Mouse (Mus musculus): ENCODE data around the gene Slc26a5.

The Slc26a5 gene

DNA sequence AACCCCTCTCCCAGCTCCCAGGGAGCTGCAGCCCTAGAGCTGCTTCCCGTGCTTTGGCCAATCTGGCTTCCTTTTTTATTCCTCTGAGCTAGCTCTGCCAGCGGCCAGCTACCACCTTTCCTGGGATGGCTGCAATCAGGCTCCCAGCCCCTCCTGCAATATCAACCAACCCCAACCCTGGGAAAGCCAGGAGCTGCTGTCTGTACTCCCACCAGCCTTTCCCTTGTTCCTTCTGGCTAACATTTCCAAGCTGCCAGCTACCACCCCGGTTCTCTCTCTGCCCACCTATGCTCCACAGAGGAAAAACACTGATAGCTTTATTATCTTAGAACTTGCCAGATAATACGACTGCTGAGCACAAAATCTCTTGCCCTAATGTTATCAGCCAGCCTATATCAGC lies 60.6 kb downstream of the Slc26a5 start:
- no peak for DNase-seq

DNA sequence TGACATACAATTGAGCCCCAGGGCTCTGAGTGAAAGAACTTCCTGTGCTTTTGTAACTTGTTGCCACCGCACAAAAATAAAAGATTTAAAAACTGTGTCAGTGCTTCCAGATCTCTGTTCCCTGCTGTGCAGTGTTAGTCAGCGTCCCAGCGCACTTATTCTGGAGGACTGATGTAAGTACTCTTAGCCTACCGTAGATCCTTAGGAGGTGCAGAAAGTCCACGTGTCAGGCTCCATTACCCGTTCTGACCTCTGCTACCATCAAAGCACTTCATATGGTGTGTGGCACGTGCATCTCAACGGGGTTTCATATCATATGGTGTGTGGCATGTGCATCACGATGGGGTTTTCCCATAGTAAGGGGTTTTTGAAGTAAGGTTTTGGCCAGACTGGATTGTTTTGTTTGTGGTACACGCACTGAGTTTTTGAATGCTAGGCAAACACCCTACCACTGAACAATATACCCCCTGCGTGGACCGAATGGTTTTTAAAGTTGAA lies 61.7 kb downstream of the Slc26a5 start:
- no peak for DNase-seq

DNA sequence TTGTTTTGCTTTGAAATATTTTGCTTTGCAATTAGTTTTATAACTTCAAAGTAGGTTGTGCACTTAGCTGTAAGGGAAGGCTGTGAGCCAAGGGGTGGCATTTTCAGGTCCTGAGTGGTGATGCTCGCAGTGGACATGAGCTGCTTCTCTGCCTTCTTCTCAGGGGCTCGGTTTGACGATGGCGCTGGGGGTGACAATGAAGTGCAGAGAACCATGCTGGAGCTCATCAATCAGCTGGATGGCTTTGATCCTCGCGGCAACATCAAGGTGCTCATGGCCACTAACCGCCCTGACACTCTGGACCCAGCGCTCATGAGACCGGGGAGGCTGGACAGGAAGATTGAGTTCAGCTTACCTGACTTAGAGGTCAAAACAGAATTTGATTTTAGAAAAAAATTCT lies 62.5 kb downstream of the Slc26a5 start:
- DNase-seq, result no peak

DNA sequence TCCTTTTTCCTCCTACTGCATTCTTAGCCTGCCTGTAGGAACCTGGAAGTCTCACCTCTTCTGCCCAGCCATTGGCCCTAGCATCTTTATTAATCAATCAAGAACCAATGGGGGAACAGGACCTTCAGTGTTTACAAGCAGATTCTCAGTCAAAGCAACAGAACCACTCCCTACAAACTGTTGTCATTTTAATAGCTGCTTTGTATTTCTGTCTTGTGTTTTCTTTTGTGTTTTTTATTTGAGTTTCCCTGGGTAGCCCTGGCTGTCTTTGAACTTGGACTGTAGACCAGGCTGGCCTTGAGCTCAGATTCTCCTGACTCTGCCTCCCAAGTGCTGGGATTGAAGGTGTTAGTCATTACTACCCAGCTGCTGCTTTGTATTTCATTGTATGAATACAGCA lies 73.2 kb downstream of the Slc26a5 start:
- no peak for DNase-seq

DNA sequence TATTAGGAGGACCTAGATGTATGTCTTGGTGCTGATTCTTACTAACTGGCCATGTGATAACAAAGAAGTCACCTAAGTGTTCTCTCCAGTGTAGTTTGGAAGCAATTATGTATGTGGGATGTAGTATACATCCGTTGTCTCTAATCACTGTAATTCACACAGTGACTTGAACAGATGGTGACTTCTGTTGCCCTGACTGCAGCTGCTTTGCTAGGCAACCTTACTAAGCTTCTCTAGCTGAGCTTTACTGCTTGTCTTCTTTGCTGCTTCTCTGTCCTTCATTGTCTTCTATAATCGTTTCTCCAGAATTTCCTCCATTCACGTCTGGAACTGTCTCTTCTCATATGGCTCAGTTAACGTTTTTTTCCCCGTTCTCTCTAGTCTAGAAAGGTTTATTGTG lies 76.3 kb downstream of the Slc26a5 start:
- peak; percentile 15 for DNase-seq

DNA sequence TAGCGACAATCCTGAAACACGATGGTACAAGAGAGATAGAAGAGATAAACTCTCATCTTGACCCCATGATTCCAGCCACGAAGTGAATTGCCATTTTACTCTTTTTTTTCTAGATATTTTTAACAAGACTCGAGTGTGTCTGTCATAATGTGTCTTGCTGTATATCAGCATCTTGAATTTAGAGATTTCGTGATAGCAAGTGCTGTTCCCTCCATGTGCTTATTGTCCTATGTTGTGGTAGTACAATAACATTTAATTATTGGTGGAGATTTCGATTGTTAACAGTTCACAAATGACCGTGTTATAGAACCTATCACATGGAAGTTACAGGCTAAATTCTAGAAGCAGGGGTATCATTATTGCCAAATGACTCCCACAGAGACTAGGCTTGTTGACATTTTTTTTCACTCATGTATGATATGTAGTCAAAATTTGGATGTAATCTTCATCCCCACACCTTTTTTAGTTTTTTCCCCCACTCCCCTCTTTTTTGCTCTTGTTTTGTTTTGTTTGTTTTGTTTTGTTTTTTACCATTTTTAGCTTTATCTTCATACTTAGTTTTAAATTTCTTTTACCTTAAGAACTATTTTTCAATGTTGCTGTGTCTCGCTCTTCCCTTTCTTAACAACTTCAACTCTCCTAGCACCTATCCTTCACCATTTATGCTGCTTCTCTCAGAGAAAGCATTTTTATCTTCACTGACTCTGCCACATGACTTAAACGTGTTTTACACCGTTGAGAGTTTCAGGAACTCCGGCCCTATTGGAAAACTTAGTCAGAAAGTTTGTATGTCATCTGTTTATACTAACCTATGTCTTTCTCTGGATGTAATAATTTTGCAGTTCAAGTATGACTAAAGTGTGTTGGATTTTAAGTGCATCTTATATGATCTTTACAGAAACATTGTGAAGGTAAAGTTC lies 78.0 kb downstream of the Slc26a5 start:
- DNase-seq, result no peak

DNA sequence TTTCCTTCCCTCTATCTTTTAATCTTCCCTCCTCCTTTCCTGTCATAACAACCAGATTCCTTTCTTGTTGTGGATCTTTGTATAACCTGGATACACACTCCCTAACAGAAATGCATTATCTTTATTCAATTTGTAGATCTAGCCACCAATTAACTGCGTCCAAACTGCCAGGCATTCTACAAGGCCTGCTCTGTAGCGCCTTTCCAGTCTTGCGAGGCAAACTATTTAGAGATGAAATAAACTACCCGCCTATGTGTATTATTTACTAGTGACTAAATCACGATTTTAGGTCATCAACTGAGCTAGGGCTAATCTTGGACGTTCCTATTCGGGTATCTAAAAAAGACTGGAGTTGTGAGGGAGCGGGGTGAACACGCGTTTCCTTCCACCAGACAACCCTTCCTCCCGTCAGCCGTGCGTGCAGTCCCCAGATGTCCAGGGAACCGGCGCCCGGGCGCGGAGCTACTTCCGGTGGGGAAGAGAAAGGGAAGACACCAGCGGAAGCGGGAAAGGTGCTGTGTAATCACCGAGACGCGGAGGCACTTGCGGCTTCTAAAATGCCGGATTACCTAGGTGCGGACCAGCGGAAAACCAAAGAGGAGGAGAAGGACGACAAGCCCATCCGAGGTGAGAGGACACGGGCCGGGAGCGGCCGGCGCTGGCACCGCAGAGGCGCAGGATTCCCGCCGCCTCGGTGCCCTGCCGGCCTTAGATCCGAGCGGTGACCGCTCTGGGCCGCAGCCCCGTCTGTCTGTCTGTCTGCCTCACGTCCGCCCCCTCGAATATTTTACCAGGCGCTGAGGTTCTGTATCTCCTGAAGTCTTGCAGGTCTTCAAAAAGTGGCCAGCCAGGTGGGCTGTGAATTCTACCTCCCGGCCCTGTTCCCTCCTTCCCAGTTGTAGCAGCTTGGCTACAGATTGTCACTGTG lies 78.9 kb downstream of the Slc26a5 start:
- peak; percentile 89 for DNase-seq

DNA sequence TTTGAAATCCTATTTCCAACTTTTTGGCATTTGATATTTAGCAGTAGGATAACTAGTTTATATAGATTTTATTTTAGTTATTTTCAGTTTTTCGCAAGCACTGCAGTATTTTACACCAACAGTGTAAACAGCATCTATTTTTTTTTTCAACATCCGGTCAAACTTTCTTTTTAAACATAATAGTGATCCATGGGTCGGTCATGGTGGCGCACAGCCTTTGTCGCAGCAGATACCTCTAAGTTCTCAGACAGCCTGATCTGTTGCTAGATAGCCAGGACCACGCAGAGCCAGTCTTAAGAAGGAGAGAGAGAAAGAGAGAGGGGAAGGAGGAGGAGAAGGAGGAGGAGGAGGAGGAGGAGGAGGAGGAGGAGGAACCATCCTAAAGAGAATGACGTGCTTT lies 79.6 kb downstream of the Slc26a5 start:
- no peak for DNase-seq

DNA sequence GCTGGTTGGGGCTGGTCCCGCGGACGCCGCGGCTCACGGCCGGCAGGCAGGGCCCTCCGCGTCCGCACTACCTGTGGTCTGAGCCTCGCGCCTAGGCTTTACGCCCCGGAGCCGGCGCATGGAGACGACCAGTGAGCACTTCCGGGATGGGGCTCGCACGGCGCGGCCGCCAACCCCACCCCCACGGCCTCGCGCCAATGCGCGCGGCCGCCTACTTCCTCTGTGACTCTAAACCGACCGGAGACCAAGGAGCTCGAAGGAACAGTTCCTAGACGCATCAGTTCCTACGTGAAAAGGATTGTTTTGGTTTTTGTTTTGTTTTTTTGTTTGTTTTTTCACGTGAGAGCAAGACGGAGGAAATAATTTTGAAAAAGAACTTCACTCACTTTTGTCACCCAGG lies 80.4 kb downstream of the Slc26a5 start, which contains the start of the genes Dnajc2 and Psmc2:
Gene Dnajc2 (minus strand): TSS at position 199 of the 400 bp plus-strand sequence.
Gene Psmc2 (plus strand): TSS at position 231 of the 400 bp plus-strand sequence.
- DNase-seq, result peak; percentile 92

DNA sequence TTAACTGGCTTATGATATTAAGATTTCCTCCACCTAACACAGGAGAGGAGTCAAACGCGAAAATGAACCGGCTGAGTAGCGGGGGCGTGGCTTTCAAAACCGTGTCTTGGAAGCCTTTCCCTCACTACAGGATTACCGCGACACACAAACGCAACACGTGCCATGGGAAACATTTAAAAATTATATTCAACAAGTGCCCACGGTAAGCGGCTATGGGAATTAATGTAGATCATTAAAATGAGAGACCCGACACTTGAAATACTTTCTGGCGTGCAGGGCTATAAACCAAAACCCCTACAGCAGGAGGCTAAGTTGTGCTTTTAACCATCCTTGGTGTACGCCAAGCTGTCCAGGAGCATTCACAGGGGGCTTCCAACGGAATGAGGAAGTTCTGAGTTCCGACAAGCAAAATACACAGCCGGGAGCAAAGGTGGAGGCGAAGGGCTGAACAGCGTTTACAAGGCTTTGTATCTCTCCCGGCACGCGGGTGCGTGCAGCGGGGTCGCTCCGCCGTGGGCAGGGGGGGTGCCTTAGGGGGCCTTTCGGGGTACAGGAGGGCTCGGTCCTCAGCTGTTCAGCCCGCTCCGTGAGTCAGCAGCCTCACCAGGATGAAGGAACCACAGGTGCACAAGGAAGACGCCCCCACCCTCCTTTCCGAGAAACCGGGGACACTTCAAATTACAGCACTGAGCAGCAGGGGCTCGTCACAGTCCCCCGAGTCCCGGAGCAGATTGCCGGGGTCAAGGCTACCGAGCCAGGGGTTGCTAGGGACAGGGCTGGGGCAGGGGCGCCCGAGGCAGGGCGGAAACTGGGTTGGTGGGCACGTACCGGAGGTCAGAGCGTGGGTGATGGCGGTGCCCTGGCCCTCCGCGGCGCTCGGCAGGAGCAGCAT lies 81.0 kb downstream of the Slc26a5 start:
- no peak for DNase-seq

DNA sequence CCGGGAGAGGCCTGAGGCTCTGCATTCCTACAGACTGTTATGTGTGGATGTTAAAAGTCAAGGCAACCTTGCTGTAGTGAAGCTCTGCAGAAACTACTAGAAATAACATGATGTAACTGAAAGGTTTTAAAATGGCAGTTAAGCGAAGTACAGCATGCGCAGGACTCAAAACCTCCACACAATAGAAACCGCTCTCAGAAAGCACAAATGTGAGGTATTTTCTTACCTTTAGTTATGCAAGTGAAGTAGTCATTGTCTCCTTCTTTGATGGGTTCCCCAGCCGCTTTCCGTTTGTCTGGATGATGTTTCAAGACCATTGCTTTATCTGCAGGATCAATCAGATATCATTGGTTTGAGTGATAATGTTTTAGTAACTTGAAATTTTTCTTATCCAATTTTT lies 88.9 kb downstream of the Slc26a5 start:
- no peak for DNase-seq

DNA sequence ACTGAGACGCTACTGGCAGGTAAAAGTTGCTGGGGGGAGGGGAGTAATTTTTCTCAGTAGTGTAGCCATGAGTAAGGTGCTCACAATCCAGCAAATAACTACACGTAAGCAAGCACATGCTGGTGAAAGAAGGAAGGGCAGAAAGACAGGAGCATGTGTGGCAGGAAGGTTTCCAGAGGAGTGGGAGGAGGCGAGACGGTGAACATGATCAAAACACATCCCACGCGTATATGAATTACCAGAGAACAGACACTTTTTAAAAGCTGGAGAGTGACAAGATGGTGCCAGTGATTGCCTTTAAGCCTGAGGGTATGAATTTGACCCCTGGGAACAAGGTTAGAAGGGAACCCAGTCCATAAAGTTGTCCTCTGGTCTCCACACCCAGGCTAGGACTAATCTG lies 95.6 kb downstream of the Slc26a5 start:
- peak; percentile 34 for DNase-seq

DNA sequence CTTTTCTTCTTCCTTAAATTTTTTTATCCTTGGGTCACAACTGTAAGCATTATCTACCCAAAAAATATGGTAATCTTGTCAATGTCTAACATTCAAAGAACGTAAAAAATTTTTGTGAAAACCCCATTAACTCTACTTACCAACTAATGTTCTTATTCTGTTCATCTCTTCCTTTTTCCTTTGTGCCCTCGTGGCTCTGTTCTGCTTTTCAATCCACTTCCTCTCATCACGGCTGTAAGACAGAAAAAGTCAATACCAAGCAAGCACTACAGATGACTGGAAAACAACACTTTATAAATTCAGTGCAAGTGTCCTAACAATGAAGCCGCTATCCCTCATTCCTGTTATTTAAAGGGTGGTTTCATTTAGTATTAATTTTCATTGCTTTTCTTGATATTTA lies 96.9 kb downstream of the Slc26a5 start:
- no peak for DNase-seq
